Mouse (Mus musculus): ENCODE data around the gene Nat8f1. TPM values are rescaled to one million over a fixed set of nuclear protein-coding genes. Genes with fewer than 3 reads are reported as not detected.

The Nat8f1 gene
- polyA plus RNA-seq, 1 experiment = 35.5 TPM

Other genes starting within 250 kb of the Nat8f1 start
- 0.50 and 0.67 TPM in 2 replicates for gene Nat8f7, start 202.5 kb downstream of the Nat8f1 start, polyA plus RNA-seq (2012; rRNA removed)
- gene Nat8f3, start 149.9 kb downstream of the Nat8f1 start, polyA plus RNA-seq (2012; rRNA removed) = 9.9 and 12.1 TPM in 2 replicates
- 1.3 and 1.7 TPM in 2 replicates for gene Nat8f6, start 94.7 kb downstream of the Nat8f1 start, polyA plus RNA-seq (2012; rRNA removed)
- 4.6 and 6.3 TPM in 2 replicates for gene Nat8f5, start 94.7 kb downstream of the Nat8f1 start, polyA plus RNA-seq (2012; rRNA removed)
- 2.8 and 3.5 TPM in 2 replicates for gene Nat8, start 83.6 kb downstream of the Nat8f1 start, polyA plus RNA-seq (2012; rRNA removed)
- 0.32 TPM in 2 replicates for gene Nat8f2, start 46.5 kb downstream of the Nat8f1 start, polyA plus RNA-seq (2012; rRNA removed)
- gene Nat8f4, start 10.8 kb downstream of the Nat8f1 start, polyA plus RNA-seq (2012; rRNA removed) = 8.7 and 8.9 TPM in 2 replicates
- gene Tprkb, start 3.8 kb downstream of the Nat8f1 start, polyA plus RNA-seq (2012; rRNA removed) = 96.5 and 102 TPM in 2 replicates
- gene Dusp11, start 46.0 kb upstream of the Nat8f1 start, polyA plus RNA-seq (2012; rRNA removed) = 102 and 105 TPM in 2 replicates
- gene Figla, start 100.5 kb upstream of the Nat8f1 start, polyA plus RNA-seq (2012; rRNA removed) = not detected in 2 replicates
- 100 and 108 TPM in 2 replicates for gene Add2, start 113.0 kb upstream of the Nat8f1 start, polyA plus RNA-seq (2012; rRNA removed)